Mouse (Mus musculus): ENCODE results near the gene Rad23b. TPM values are rescaled to one million over a fixed set of nuclear protein-coding genes. Genes with fewer than 3 reads are reported as not detected.
A peak's percentile ranks its signal among the peaks of the same experiment; 100 is the strongest.

The Rad23b gene
- polyA plus RNA-seq, 1 experiment from 2014 or later = 83.7 TPM

DNA sequence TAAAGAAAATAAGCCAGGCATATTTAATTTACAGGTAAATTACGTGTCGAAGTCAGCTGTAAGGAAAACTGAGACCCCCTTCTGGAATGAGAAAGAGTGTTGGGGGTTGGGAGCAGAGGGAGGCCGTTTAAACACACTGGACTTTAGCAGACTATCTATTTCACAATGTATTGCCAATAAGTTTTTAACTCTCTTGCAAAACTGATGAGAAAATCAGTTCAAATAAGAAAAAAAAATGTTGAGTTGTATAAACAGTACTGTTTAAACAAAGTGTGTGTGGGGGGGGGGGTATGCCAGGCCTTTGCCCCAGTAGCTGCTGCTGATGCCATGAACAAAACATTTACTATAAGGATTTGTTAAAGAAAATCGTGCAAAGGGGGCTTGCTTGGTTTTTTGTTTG is 10.5 kb upstream of the Rad23b start:
- Histone ChIP-seq H3K27me3 (replicated peaks; ENCODE audit: low read depth, poor library complexity, severe bottlenecking) (no peaks in the 10 kb centered on the region), H3K27ac (replicated peaks) (no peak overlapping the region), H3K9me3 (no peaks in the 10 kb centered on the region), H3K36me3 (replicated peaks) (no peaks in the 10 kb centered on the region), H3K4me3 (no peak overlapping the region), H3K4me1 (no peaks in the 10 kb centered on the region)
- WGBS = 79% methylated on average over 4 of the region's 4 CpGs
- DNase-seq (ENCODE audit: low spot score) = no peak

DNA sequence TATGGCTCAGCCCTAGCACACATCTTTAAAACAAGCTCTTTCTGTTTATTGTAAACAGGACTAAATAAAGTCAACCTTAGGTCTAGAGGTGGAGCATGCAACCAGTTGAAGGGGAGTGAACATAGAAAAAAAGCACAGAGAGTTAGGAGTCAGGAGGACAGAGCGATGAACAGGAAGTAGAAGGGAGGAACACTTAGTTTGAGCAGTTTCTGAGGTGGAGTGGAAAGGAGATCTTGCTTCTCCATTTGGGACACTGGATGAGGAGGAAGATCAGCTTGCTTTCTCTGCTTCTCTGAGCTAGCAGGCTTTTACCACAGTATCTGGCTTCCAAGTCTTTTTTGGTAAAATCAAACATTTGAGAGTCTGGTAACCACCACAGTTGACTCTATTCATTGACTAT is 8.0 kb upstream of the Rad23b start:
- Histone ChIP-seq H3K4me3 (no peak overlapping the region), H3K4me1 (no peaks in the 10 kb centered on the region), H3K36me3 (replicated peaks) (no peaks in the 10 kb centered on the region), H3K9me3 (no peaks in the 10 kb centered on the region), H3K27ac (replicated peaks) (no peak overlapping the region), H3K27me3 (replicated peaks; ENCODE audit: low read depth, poor library complexity, severe bottlenecking) (no peaks in the 10 kb centered on the region)
- WGBS = 88% methylated on average over 1 of the region's 1 CpGs
- no peak for DNase-seq (ENCODE audit: low spot score)

DNA sequence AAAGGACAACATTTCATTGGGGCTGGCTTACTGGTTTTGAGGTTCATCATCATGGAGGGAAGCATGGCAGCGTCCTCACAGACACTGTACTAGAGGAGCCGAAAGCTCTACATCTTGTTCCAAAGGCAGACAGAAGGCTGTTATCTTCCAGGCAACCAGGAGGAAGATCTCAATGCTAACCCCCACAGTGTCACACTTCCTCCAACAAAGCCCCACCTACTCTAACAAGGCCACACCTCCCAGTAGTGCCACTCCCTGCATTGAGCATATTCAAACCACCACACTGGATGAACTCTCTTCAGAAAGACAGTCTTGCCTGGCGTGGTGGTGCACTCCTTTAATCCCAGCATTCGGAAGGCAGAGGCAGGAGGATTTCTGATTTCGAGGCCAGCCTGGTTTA is 7.2 kb upstream of the Rad23b start:
- H3K4me3 ChIP-seq = no peak overlapping the region
- WGBS = 94% methylated on average over 5 of the region's 5 CpGs
- no peak overlapping the region for H3K27ac ChIP-seq (replicated peaks)

DNA sequence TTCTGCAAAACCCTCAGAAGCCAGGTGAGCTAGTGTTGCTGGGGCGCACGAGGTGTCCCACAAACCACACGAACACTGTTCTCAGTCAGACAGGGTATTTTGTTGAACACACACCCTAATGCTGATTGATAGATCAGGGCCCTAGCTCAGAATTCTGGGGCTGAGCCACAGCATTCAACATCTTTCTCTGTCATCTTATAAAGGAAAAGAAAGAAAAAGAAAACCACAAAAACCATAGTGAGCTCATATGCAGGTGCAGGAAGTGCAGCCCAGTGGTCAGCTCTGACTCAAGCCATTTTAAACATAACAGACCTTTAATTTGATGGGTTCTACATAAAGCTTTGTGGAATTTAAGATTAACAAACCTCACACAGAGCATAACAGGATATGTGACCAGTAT is 6.6 kb upstream of the Rad23b start:
- Histone ChIP-seq H3K9me3 (no peaks in the 10 kb centered on the region), H3K4me3 (no peak overlapping the region), H3K36me3 (replicated peaks) (no peaks in the 10 kb centered on the region), H3K27ac (replicated peaks) (no peak overlapping the region), H3K27me3 (replicated peaks; ENCODE audit: low read depth, poor library complexity, severe bottlenecking) (no peaks in the 10 kb centered on the region), H3K4me1 (no peaks in the 10 kb centered on the region)
- DNase-seq (ENCODE audit: low spot score) = no peak
- WGBS = 95% methylated on average over 3 of the region's 3 CpGs

More for the DNA sequence above, 7.2 kb upstream of the Rad23b start:
- no peak for DNase-seq (ENCODE audit: low spot score)
- no peaks in the 10 kb centered on the region for H3K36me3 ChIP-seq (replicated peaks)
- H3K9me3 ChIP-seq = no peaks in the 10 kb centered on the region
- H3K4me1 ChIP-seq = no peaks in the 10 kb centered on the region
- no peaks in the 10 kb centered on the region for H3K27me3 ChIP-seq (replicated peaks; ENCODE audit: low read depth, poor library complexity, severe bottlenecking)

DNA sequence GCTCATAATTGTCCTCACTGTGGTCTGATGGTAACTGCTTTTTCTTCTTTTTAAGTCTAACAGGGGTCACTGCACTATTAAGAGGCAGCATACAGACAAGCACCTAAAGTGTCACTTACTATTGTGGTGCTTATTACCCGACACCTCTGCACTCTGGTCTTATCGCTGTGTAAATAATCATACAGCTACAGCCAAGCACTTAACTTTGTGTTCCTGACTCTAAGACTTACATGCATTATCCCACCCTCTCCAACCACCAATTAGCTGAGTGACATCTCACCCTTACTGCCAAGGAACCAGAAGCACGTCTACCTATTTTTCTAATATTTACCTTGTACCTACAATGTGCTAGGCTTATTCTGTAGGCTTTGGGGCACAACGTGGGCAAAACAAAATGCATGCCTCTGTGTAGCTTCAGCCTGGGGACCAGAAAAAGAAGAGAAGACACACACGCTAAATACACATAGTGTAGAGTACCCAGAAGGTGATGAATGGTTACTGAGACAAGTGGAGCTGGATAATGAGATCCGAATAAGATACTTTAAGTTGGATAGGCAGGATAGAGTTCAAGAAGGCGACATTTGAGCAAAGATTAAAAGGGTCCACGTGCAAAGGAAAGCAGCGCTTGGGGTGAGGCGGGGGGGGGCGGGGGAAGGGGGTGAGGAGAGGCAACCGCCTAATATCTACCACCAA is 938 bp upstream of the Rad23b start:
- 8% methylated on average over 12 of the region's 12 CpGs for WGBS

DNA sequence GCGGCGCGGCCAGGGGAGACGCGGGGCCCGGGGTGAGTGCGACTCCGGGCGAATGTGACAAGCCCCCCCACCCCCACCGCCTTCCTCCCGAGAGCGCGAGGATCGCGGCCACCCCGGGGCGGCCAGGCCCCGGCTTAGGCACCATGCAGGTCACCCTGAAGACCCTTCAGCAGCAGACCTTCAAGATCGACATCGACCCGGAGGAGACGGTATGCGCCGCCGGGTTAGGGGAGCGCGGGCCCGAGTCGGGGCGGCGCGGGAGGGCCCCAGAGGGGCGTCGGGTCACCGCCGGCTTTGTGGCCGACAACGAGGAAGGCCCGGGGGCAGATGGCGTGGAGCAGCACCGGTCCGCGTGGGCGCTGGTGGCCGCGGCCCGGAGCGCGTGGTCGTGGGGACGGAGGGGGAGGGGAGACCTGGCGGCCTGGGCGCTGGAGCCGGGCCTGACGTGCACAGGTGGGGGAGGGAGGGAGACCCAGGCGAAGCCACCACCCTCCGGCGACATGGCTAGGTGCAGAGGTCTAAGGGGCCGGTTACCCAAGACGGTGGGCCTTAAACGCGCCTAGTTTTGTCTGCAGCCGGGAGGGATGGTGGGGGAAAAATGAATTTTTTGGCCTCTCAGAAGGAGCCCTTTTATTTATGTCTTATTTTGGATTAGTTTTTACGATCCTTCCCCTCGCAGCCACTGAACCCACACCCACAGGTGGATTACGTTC is 532 bp downstream of the Rad23b start:
- DNase-seq (ENCODE audit: low spot score) = peak; percentile 80
- 1% methylated on average over 66 of the region's 66 CpGs for WGBS
- H3K27ac ChIP-seq (replicated peaks) = peak overlapping the region; percentile 99

More for the DNA sequence above, 938 bp upstream of the Rad23b start:
- no peak for DNase-seq (ENCODE audit: low spot score)
- no peaks in the 10 kb centered on the region for H3K27me3 ChIP-seq (replicated peaks; ENCODE audit: low read depth, poor library complexity, severe bottlenecking)
- no peaks in the 10 kb centered on the region for H3K36me3 ChIP-seq (replicated peaks)
- peak overlapping the region; percentile 86 for H3K4me3 ChIP-seq
- peak overlapping the region; percentile 99 for H3K27ac ChIP-seq (replicated peaks)
- peaks cover 23% of the 10 kb centered on the region for H3K4me1 ChIP-seq
- no peaks in the 10 kb centered on the region for H3K9me3 ChIP-seq

DNA sequence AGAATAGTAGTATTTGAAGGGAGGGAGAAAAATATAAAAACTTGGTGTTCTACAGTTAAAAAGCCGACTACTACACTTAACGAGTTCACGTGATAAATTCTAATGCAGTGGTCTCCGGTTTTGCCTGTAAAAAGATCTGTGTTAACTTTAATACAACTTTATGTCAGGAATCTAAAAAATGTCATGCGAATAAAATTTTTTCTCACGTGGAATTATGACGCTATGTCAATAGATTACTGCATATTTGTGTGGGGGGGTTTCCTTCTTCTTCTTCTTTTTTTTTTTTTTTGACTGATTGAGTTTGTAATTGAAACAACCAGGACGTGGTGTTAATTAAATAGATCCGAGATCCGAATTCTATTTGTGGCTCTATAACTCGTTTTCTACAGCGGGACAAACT is 1.2 kb downstream of the Rad23b start:
- peak overlapping the region; percentile 99 for H3K27ac ChIP-seq (replicated peaks)

More for the DNA sequence above, 532 bp downstream of the Rad23b start:
- Histone ChIP-seq H3K36me3 (replicated peaks) (peaks cover 4% of the 10 kb centered on the region; the same call in 1 of the 2 replicates), H3K4me3 (peak overlapping the region; percentile 86), H3K27me3 (replicated peaks; ENCODE audit: low read depth, poor library complexity, severe bottlenecking) (no peaks in the 10 kb centered on the region), H3K9me3 (no peaks in the 10 kb centered on the region), H3K4me1 (peaks cover 23% of the 10 kb centered on the region)

DNA sequence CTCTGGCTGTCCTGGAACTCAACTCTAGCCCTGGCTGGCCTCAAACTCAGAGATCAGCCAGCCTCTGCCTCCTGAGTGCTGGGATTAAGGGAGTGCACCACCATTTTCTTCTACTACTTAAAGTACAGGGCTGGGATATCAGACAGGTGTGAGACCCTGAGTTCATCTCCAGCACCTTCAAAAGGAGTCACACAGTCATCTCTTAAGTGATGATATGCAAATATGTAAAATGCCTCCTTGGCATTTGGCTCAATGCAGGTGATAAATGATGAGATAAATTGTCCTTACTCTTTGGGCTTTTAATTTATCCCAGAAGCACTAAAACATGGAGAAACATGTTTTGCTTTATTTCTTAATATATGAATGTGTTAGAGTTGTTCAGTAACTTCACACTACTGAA is 2.0 kb downstream of the Rad23b start:
- Histone ChIP-seq H3K27me3 (replicated peaks; ENCODE audit: low read depth, poor library complexity, severe bottlenecking) (no peaks in the 10 kb centered on the region), H3K27ac (replicated peaks) (no peak overlapping the region), H3K9me3 (no peaks in the 10 kb centered on the region), H3K4me3 (peak overlapping the region; percentile 86), H3K36me3 (replicated peaks) (peaks cover 16% of the 10 kb centered on the region), H3K4me1 (peaks cover 23% of the 10 kb centered on the region)
- peak; percentile 14 for DNase-seq (ENCODE audit: low spot score)

More for the DNA sequence above, 1.2 kb downstream of the Rad23b start:
- 17% methylated on average over 12 of the region's 12 CpGs for WGBS
- Histone ChIP-seq H3K27me3 (replicated peaks; ENCODE audit: low read depth, poor library complexity, severe bottlenecking) (no peaks in the 10 kb centered on the region), H3K36me3 (replicated peaks) (peaks cover 8% of the 10 kb centered on the region), H3K4me3 (peak overlapping the region; percentile 86), H3K9me3 (no peaks in the 10 kb centered on the region), H3K4me1 (peaks cover 23% of the 10 kb centered on the region)
- DNase-seq (ENCODE audit: low spot score) = no peak

DNA sequence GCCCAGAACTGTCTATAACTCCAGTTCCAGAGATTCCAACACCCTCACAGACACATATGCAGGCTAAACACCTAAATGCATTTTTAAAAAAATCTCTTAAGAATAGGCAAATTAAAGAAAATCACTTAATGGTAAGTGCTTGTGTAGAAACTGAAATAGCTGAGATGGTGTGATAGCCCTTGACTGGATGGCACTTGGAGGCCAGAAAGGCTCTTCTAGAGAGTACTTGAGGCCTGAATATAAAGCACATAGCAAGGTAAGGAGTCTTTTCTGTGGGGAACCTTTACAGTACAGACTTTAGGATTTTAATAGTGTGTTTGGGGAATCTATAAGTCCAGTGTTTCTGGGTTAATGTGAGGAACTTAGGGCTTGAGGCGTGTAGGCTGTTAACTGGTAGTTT is 4.2 kb downstream of the Rad23b start:
- Histone ChIP-seq H3K4me3 (no peak overlapping the region), H3K36me3 (replicated peaks) (peaks cover 31% of the 10 kb centered on the region), H3K4me1 (peaks cover 16% of the 10 kb centered on the region), H3K9me3 (no peaks in the 10 kb centered on the region; the same call in 1 of the 2 replicates), H3K27me3 (replicated peaks; ENCODE audit: low read depth, poor library complexity, severe bottlenecking) (no peaks in the 10 kb centered on the region), H3K27ac (replicated peaks) (no peak overlapping the region)
- WGBS = 86% methylated on average over 1 of the region's 1 CpGs
- DNase-seq (ENCODE audit: low spot score) = no peak

DNA sequence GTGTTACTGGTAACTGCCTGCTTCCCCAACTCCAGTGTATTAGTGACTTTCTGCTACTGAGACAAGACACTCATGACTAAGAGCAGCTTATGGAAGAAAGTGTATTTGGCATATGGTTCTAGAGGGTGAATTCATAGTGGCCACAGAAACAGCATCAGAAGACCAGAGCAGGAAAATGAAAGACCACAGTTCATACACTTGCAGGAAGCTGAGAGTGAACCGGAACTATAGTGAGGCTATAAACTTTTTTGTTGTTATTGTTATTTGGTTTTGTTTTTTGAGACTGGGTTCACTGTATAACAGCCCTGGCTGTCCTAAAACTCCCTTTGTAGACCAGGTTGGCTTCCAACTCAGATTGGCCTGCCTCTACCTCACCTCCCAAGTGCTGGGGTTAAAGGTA is 6.0 kb downstream of the Rad23b start:
- H3K9me3 ChIP-seq = no peaks in the 10 kb centered on the region; the same call in 1 of the 2 replicates
- no peaks in the 10 kb centered on the region for H3K27me3 ChIP-seq (replicated peaks; ENCODE audit: low read depth, poor library complexity, severe bottlenecking)
- no peak overlapping the region for H3K27ac ChIP-seq (replicated peaks)
- peaks cover 15% of the 10 kb centered on the region for H3K4me1 ChIP-seq
- 92% methylated on average over 1 of the region's 1 CpGs for WGBS
- peaks cover 49% of the 10 kb centered on the region for H3K36me3 ChIP-seq (replicated peaks)
- DNase-seq (ENCODE audit: low spot score) = no peak
- no peak overlapping the region for H3K4me3 ChIP-seq

DNA sequence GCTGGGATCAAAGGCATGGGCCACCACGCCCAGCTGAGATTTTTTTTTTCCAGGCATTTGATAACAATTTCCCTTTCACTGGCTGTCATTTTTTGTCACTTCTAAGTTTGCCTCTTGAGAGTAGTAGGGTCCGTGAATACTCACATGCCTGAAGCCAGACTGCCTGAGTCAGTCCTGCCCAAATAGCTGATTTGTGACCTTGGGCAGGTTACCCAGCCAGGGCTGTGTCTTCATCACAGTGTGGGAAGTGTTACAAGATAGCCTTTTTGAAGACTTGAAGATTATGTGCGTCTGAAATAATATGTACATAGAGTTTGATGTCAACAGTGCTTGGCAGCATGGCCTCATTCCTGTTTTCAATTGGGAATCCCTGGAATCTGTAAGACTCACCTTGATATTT is 6.9 kb downstream of the Rad23b start:
- Histone ChIP-seq H3K9me3 (no peaks in the 10 kb centered on the region; the same call in 1 of the 2 replicates), H3K4me1 (peaks cover 10% of the 10 kb centered on the region), H3K27ac (replicated peaks) (no peak overlapping the region), H3K4me3 (no peak overlapping the region), H3K36me3 (replicated peaks) (peaks cover 55% of the 10 kb centered on the region), H3K27me3 (replicated peaks; ENCODE audit: low read depth, poor library complexity, severe bottlenecking) (no peaks in the 10 kb centered on the region)
- 92% methylated on average over 3 of the region's 3 CpGs for WGBS
- no peak for DNase-seq (ENCODE audit: low spot score)

DNA sequence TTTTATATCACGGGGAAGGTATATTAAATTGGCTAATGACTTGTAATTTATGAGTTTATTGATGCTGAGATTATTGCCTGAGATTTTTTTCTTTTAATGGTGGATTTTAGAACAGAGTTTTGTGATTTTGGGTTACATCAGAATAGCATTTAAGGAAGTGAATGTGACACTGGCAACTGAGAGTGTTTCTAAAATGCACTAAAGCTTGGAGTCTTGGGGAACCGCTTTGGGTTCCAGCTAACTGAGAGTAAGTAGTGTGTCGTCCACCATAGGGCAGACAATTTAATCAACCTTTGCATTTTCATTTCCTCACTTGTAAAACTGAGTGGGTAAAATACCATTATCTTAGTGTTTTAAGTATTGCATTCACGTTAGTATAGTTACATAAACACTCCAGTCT is 14.0 kb downstream of the Rad23b start:
- H3K4me3 ChIP-seq = no peak overlapping the region
- no peaks in the 10 kb centered on the region for H3K27me3 ChIP-seq (replicated peaks; ENCODE audit: low read depth, poor library complexity, severe bottlenecking)
- no peaks in the 10 kb centered on the region; the same call in 1 of the 2 replicates for H3K9me3 ChIP-seq
- H3K27ac ChIP-seq (replicated peaks) = no peak overlapping the region
- WGBS = 93% methylated on average over 4 of the region's 4 CpGs
- DNase-seq (ENCODE audit: low spot score) = no peak
- H3K36me3 ChIP-seq (replicated peaks) = peaks cover 71% of the 10 kb centered on the region
- H3K4me1 ChIP-seq = no peaks in the 10 kb centered on the region

DNA sequence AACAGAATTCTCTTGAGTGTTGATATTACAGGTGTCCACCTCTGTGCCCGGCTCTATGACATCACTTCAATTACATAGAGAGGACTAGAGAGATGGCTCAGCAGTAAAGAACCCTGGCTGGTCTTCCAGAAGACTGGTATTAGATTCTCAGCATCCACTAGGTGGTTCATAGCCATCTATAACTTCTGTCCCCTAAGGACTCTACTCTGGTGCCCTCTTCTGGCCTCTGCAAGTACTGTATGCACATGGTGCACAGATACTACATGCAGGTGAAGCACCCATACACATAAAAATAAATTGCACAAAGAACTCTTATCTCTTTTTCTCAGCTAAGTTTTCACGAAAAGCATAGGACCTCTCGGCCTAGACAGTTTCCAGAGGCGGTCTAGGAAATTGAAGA is 14.5 kb downstream of the Rad23b start:
- WGBS = 97% methylated on average over 4 of the region's 4 CpGs
- Histone ChIP-seq H3K4me3 (no peak overlapping the region), H3K36me3 (replicated peaks) (peaks cover 71% of the 10 kb centered on the region), H3K4me1 (no peaks in the 10 kb centered on the region), H3K9me3 (no peaks in the 10 kb centered on the region), H3K27ac (replicated peaks) (no peak overlapping the region), H3K27me3 (replicated peaks; ENCODE audit: low read depth, poor library complexity, severe bottlenecking) (no peaks in the 10 kb centered on the region)
- DNase-seq (ENCODE audit: low spot score) = no peak

Measured in embryonic facial prominence, embryonic 10.5 days (tissue).